Comparison of ENCODE assay signal across 8 mouse cellular contexts in the genomic region with DNA sequence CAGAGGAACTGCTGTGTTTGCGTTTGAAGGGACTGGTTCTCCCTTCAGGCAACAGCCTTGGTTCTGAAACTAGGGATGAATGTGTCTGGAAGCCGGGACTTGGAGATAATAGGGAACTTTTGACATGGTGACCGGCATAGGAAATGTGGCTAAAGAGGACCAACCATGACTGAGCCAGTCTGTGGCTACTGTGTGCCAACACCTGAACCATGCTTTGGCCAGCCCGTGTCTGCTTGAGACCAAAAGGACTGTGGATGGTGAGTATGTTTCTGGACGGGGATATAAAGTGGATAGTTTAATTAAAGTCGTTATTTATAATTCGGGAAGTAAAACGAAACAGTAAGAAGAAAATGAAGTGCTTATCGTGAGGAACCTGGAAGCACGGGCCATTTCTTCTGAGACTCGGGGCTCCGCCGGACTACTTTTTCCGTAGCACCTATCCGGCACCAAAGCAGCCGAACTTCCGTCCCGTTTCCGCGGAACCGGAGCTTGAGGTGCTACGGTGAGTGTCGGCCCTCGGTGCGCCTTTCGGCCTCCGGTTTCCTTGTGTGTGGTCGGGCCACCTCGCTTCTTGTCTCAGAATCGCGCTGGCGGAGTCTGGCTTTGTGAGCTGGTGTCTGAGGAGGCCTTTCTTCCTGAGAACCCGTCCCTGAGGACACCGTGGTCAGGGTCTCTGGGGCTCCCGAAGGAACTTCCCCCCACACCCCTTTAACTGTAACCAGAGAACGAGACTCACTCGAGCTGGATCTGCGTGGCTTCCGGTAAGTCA. TPM values are rescaled to one million over a fixed set of nuclear protein-coding genes. Genes with fewer than 3 reads are reported as not detected.
DNase-seq lines count a peak whose midpoint lies in the region; ATAC-seq and TF ChIP-seq lines count a peak whose summit lies in the region.

A gene (plus strand): TSS at position 462 of the 769 bp plus-strand sequence.

- H3K27me3 ChIP-seq in ES-Bruce4 (ENCODE audit: control insufficient read depth, insufficient read depth, low read length, poor library complexity, severe bottlenecking), result no peaks in the 10 kb centered on the region
- H3K27me3 ChIP-seq in forebrain, embryonic 13.5 days, result no peaks in the 10 kb centered on the region
- no peaks in the 10 kb centered on the region for H3K27me3 ChIP-seq in neural tube, embryonic 15.5 days (replicated peaks)

- no peak within 1 kb of the TSS for H3K27ac ChIP-seq in ES-Bruce4 (ENCODE audit: insufficient read depth, low read length)
- 0 out of 2 replicates have a peak within 1 kb of the TSS, but pooled peaks have one; percentile 22 for H3K27ac ChIP-seq in forebrain, embryonic 13.5 days
- peak within 1 kb of the TSS; percentile 73 for H3K27ac ChIP-seq in neural tube, embryonic 15.5 days (replicated peaks)

- H3K36me3 ChIP-seq in ES-Bruce4 (ENCODE audit: control insufficient read depth, insufficient read depth, low read length, poor library complexity, severe bottlenecking), result peaks cover 9% of the 10 kb centered on the region
- H3K36me3 ChIP-seq in forebrain, embryonic 13.5 days (ENCODE audit: poor library complexity, severe bottlenecking), result peaks cover 18% of the 10 kb centered on the region
- H3K36me3 ChIP-seq in neural tube, embryonic 15.5 days, result peaks cover 12% of the 10 kb centered on the region

- TF ChIP-seq CTCF in ES-Bruce4 (IDR thresholded peaks at IDR 0.05; ENCODE audit: low read depth, low read length), result no peak

- peak within 1 kb of the TSS; percentile 58 for H3K9ac ChIP-seq in ES-Bruce4 (ENCODE audit: low read depth, poor library complexity, severe bottlenecking)
- H3K9ac ChIP-seq in forebrain, embryonic 13.5 days, result peak within 1 kb of the TSS; percentile 85
- H3K9ac ChIP-seq in neural tube, embryonic 15.5 days (replicated peaks), result peak within 1 kb of the TSS; percentile 86

- H3K4me3 ChIP-seq in ES-Bruce4 (ENCODE audit: low read depth, low read length), result peak within 1 kb of the TSS; percentile 77
- peak within 1 kb of the TSS; percentile 77 for H3K4me3 ChIP-seq in forebrain, embryonic 13.5 days
- H3K4me3 ChIP-seq in neural tube, embryonic 15.5 days (replicated peaks), result peak within 1 kb of the TSS; percentile 87

- H3K4me2 ChIP-seq in forebrain, embryonic 13.5 days, result peak within 1 kb of the TSS; percentile 89
- peak within 1 kb of the TSS; percentile 72 for H3K4me2 ChIP-seq in neural tube, embryonic 15.5 days

- peak; percentile 42 for TF ChIP-seq POLR2A in ES-Bruce4 (IDR thresholded peaks at IDR 0.05; ENCODE audit: insufficient read depth, low read length)

- TF ChIP-seq EP300 in ES-Bruce4 (IDR thresholded peaks at IDR 0.05; ENCODE audit: insufficient read depth, low read depth, low read length), result no peak

- DNase-seq in heart, postnatal 10 days, result peak; percentile 89 to 93
- DNase-seq in large intestine, adult 2 months (ENCODE audit: low read depth, low spot score), result no peak
- DNase-seq in lung, adult 18-20 months, result peak; percentile 80 to 82
- DNase-seq in thymus, adult 18-20 months, result peak; percentile 51 to 54

- no peaks in the 10 kb centered on the region for H3K4me1 ChIP-seq in ES-Bruce4 (ENCODE audit: control insufficient read depth, insufficient read depth, low read length)
- peaks cover 15% of the 10 kb centered on the region for H3K4me1 ChIP-seq in forebrain, embryonic 13.5 days
- peaks cover 24% of the 10 kb centered on the region for H3K4me1 ChIP-seq in neural tube, embryonic 15.5 days

- H3K9me3 ChIP-seq in ES-Bruce4 (replicated peaks; ENCODE audit: control insufficient read depth, insufficient read depth, low read length, poor library complexity, severe bottlenecking), result no peaks in the 10 kb centered on the region
- no peaks in the 10 kb centered on the region for H3K9me3 ChIP-seq in forebrain, embryonic 13.5 days (replicated peaks)
- H3K9me3 ChIP-seq in neural tube, embryonic 15.5 days (replicated peaks), result no peaks in the 10 kb centered on the region

- 5% methylated on average over 39 of the region's 39 CpGs for WGBS in forebrain, embryonic 13.5 days
- WGBS in large intestine, adult 2 months, result 4% methylated on average over 39 of the region's 39 CpGs
- WGBS in neural tube, embryonic 15.5 days, result 7% methylated on average over 39 of the region's 39 CpGs

- ATAC-seq in cerebellum, adult (ENCODE audit: insufficient number of reproducible peaks, low FRiP score, low TSS enrichment), result peak; percentile 45; the same call in 1 of the 2 replicates
- peak; percentile 61 for ATAC-seq in forebrain, embryonic 13.5 days
- ATAC-seq in neural tube, embryonic 15.5 days (ENCODE audit: low FRiP score), result peak; percentile 61; the same call in 1 of the 2 replicates

- intact Hi-C loops in heart, postnatal 10 days (cut with DNase I), result no loop called here

RNA-seq across cellular contexts. Expression of the gene that starts here (rescaled TPM):
- 16.4 and 22.5 TPM in 2 replicates for polyA plus RNA-seq in ES-Bruce4 (2011; ENCODE audit: insufficient read depth, insufficient read length, low read depth, missing spikeins)
- polyA plus RNA-seq in forebrain, embryonic 13.5 days (2015; fragmentation: Nextera tagmentation; extraction: Ambion mirVana), result 38.5 and 46.0 TPM in 2 replicates
- total RNA-seq in heart, postnatal 10 days (2021), result 10 to 100 TPM; 19.7 to 22.7 TPM
- polyA plus RNA-seq in large intestine, adult 2 months (2012; rRNA removed), result 22.2 and 26.0 TPM in 2 replicates
- polyA plus RNA-seq in neural tube, embryonic 15.5 days (2015; fragmentation: Nextera tagmentation; extraction: Ambion mirVana), result 42.0 and 42.8 TPM in 2 replicates
